In genomic region chr6:30381116-30381515, GRCm38 (mm10) we compare ENCODE assay signal across 10 mouse cellular contexts. TPM values are rescaled to one million over a fixed set of nuclear protein-coding genes. Genes with fewer than 3 reads are reported as not detected.
DNase-seq lines count a peak whose midpoint lies in the region; ATAC-seq lines count a peak whose summit lies in the region.
"Had no signal": no experiment of that assay in that cellular context is flagged by ENCODE, and none has a peak within 500 bp of the region (broad histone marks: within the 10 kb centered on the region; RNA-seq: fewer than 3 reads in every experiment).

No protein-coding gene starts in this region.

- no peak for ATAC-seq in liver, embryonic 12.5 days
- ATAC-seq in limb, embryonic 11.5 days (ENCODE audit: insufficient number of reproducible peaks, low FRiP score, low TSS enrichment, low read depth), result no peak

- no peaks in the 10 kb centered on the region for H3K9me3 ChIP-seq in liver, embryonic 12.5 days (replicated peaks)
- no peaks in the 10 kb centered on the region for H3K9me3 ChIP-seq in limb, embryonic 11.5 days (ENCODE audit: control insufficient read depth, low read length)
- H3K9me3 ChIP-seq: embryonic facial prominence, embryonic 12.5 days had no signal

- DNase-seq in cerebellum, postnatal 14 days, result peak; percentile 23 to 28
- DNase-seq in cerebellum, adult 9-10 months, result no peak
- DNase-seq in liver (peak; percentile 24), MN1 (ENCODE audit: low spot score) (peak; percentile 56)
- peak; percentile 59 for DNase-seq in limb, embryonic 11.5 days (ENCODE audit: low spot score)
- no peak for DNase-seq in B cell, adult 2 months
- no peak for DNase-seq in spleen, postnatal 4 days (ENCODE audit: low spot score in 2 of 2)
- DNase-seq: kidney, adult 18-20 months had no signal

- peaks cover 92% of the 10 kb centered on the region for H3K36me3 ChIP-seq in liver, embryonic 12.5 days
- peaks cover 21% of the 10 kb centered on the region; the same call in 1 of the 2 replicates for H3K36me3 ChIP-seq in limb, embryonic 11.5 days (ENCODE audit: control insufficient read depth, insufficient read depth, low read length)

- H3K9ac ChIP-seq in liver, embryonic 12.5 days, result no peak overlapping the region
- H3K9ac ChIP-seq in limb, embryonic 11.5 days (ENCODE audit: low read length), result no peak overlapping the region
- H3K9ac ChIP-seq: embryonic facial prominence, embryonic 12.5 days had no signal

- H3K4me1 ChIP-seq in liver, embryonic 12.5 days, result peaks cover 6% of the 10 kb centered on the region
- H3K4me1 ChIP-seq in limb, embryonic 11.5 days (ENCODE audit: control insufficient read depth, insufficient read depth, low read length), result no peaks in the 10 kb centered on the region
- H3K4me1 ChIP-seq: embryonic facial prominence, embryonic 12.5 days had no signal

- 67% methylated on average over 3 of the region's 3 CpGs for WGBS in liver, embryonic 12.5 days (ENCODE audit: insufficient replicate concordance)
- 78% methylated on average over 3 of the region's 3 CpGs for WGBS in limb, embryonic 11.5 days

- H3K27me3 ChIP-seq in liver, embryonic 12.5 days (replicated peaks), result no peaks in the 10 kb centered on the region
- no peaks in the 10 kb centered on the region for H3K27me3 ChIP-seq in limb, embryonic 11.5 days (ENCODE audit: control insufficient read depth, insufficient read depth, low read length)
- H3K27me3 ChIP-seq: embryonic facial prominence, embryonic 12.5 days had no signal

- H3K4me2 ChIP-seq in liver, embryonic 12.5 days, result no peak overlapping the region
- H3K4me2 ChIP-seq in limb, embryonic 11.5 days (ENCODE audit: low read depth, severe bottlenecking), result no peak overlapping the region
- H3K4me2 ChIP-seq: embryonic facial prominence, embryonic 12.5 days had no signal

- no peak overlapping the region for H3K4me3 ChIP-seq in liver, embryonic 12.5 days
- H3K4me3 ChIP-seq in limb, embryonic 11.5 days (ENCODE audit: low read depth, low read length), result no peak overlapping the region
- H3K4me3 ChIP-seq: embryonic facial prominence, embryonic 12.5 days had no signal

- H3K27ac ChIP-seq in liver, embryonic 12.5 days, result no peak overlapping the region
- no peak overlapping the region for H3K27ac ChIP-seq in limb, embryonic 11.5 days (replicated peaks; ENCODE audit: low read depth, low read length)
- H3K27ac ChIP-seq: embryonic facial prominence, embryonic 12.5 days had no signal

RNA-seq across cellular contexts. Expression of gene Zc3hc1, which starts 9.7 kb away (rescaled TPM):
- 40.8 and 41.9 TPM in 2 replicates for polyA plus RNA-seq in liver, embryonic 12.5 days (2016; fragmentation: Nextera tagmentation; extraction: Ambion mirVana)
- polyA plus RNA-seq in limb, embryonic 11.5 days (2014; fragmentation: Nextera tagmentation; extraction: Ambion mirVana), result 87.8 and 93.7 TPM in 2 replicates

RNA-seq across cellular contexts. Expression of gene Klhdc10, which starts 20.6 kb away (rescaled TPM):
- 18.8 and 20.1 TPM in 2 replicates for polyA plus RNA-seq in liver, embryonic 12.5 days (2016; fragmentation: Nextera tagmentation; extraction: Ambion mirVana)
- 46.0 and 49.4 TPM in 2 replicates for polyA plus RNA-seq in limb, embryonic 11.5 days (2014; fragmentation: Nextera tagmentation; extraction: Ambion mirVana)

Comparison
In these comparisons a context has a peak if more than half of its experiments do, and no peak if none do; other contexts are left out.
1. DNase-seq: peak in cerebellum, postnatal 14 days (2 of 2), liver (single experiment), MN1 (single experiment) and limb, embryonic 11.5 days (single experiment); none in cerebellum, adult 9-10 months (single experiment), B cell, adult 2 months (0 of 2) and spleen, postnatal 4 days (0 of 2).